Mouse (Mus musculus): Measurements from ENCODE around the gene Map3k12. TPM values are rescaled to one million over a fixed set of nuclear protein-coding genes. Genes with fewer than 3 reads are reported as not detected.
A peak's percentile ranks its signal among the peaks of the same experiment; 100 is the strongest.

Map3k12 gene
- total RNA-seq, 2 experiments from 2014 or later = 3.5 to 3.6 TPM

GRCm38 (mm10) chr15:102520416-102520815 lies 3.6 kb upstream of the Map3k12 start:
- intact Hi-C loops (cut with DNase I) = no loop called here
- no peak for DNase-seq

- DNase-seq = no peak
- intact Hi-C loops (cut with DNase I) = loop anchor here (5.0 kb wide), 1 partner anchor 272 kb away; no protein-coding TSS in a partner anchor
These were observed 2.6 kb upstream of the Map3k12 start for GRCm38 (mm10) chr15:102519211-102520141.

- intact Hi-C loops (cut with DNase I) = loop anchor here (1.0 to 5.0 kb wide), 2 partner anchors 49 to 272 kb away; partner anchors contain the start of gene Pcbp2
- DNase-seq = no peak
These were observed 2.0 kb upstream of the Map3k12 start for GRCm38 (mm10) chr15:102518859-102519201.

- DNase-seq = peak; percentile 97 to 98
- intact Hi-C loops (cut with DNase I) = loop anchor here (1.0 to 5.0 kb wide), 2 partner anchors 48 to 271 kb away; partner anchors contain the start of gene Pcbp2
These were observed 1.4 kb upstream of the Map3k12 start, which contains the start of gene Tarbp2 for GRCm38 (mm10) chr15:102517976-102518858. TSS of gene Tarbp2 (plus strand) at chr15:102518192.

GRCm38 (mm10) chr15:102517631-102517975 lies 739 bp upstream of the Map3k12 start:
- DNase-seq = no peak
- intact Hi-C loops (cut with DNase I) = loop anchor here (5.0 kb wide), 1 partner anchor 270 kb away; no protein-coding TSS in a partner anchor

- intact Hi-C loops (cut with DNase I) = loop anchor here (5.0 kb wide), 1 partner anchor 269 kb away; no protein-coding TSS in a partner anchor
- DNase-seq = peak in 1 of 2 experiments; percentile 33
These were observed 571 bp downstream of the Map3k12 start for GRCm38 (mm10) chr15:102516293-102516692.

GRCm38 (mm10) chr15:102515791-102516190 lies 1.1 kb downstream of the Map3k12 start:
- intact Hi-C loops (cut with DNase I) = loop anchor here (5.0 kb wide), 1 partner anchor 268 kb away; no protein-coding TSS in a partner anchor
- DNase-seq = no peak

GRCm38 (mm10) chr15:102515261-102515660 lies 1.6 kb downstream of the Map3k12 start:
- DNase-seq = no peak
- intact Hi-C loops (cut with DNase I) = loop anchor here (5.0 kb wide), 1 partner anchor 268 kb away; no protein-coding TSS in a partner anchor

GRCm38 (mm10) chr15:102513004-102513403 lies 3.9 kb downstream of the Map3k12 start:
- intact Hi-C loops (cut with DNase I) = loop anchor here (5.0 kb wide), 1 partner anchor 111 kb away; no protein-coding TSS in a partner anchor
- no peak for DNase-seq

GRCm38 (mm10) chr15:102512471-102512870 lies 4.4 kb downstream of the Map3k12 start:
- DNase-seq = no peak
- intact Hi-C loops (cut with DNase I) = loop anchor here (5.0 kb wide), 1 partner anchor 110 kb away; no protein-coding TSS in a partner anchor

GRCm38 (mm10) chr15:102512010-102512409 lies 4.9 kb downstream of the Map3k12 start:
- DNase-seq = no peak
- intact Hi-C loops (cut with DNase I) = loop anchor here (5.0 kb wide), 1 partner anchor 110 kb away; no protein-coding TSS in a partner anchor

GRCm38 (mm10) chr15:102511285-102511833 lies 5.5 kb downstream of the Map3k12 start:
- DNase-seq = no peak
- intact Hi-C loops (cut with DNase I) = loop anchor here (5.0 kb wide), 1 partner anchor 109 kb away; no protein-coding TSS in a partner anchor

GRCm38 (mm10) chr15:102510590-102511284 lies 6.1 kb downstream of the Map3k12 start:
- intact Hi-C loops (cut with DNase I) = loop anchor here (5.0 kb wide), 1 partner anchor 108 kb away; no protein-coding TSS in a partner anchor
- DNase-seq = peak; percentile 73 to 77

GRCm38 (mm10) chr15:102510110-102510509 lies 6.8 kb downstream of the Map3k12 start:
- intact Hi-C loops (cut with DNase I) = loop anchor here (5.0 kb wide), 1 partner anchor 108 kb away; no protein-coding TSS in a partner anchor
- DNase-seq = no peak

GRCm38 (mm10) chr15:102508336-102508735 lies 8.5 kb downstream of the Map3k12 start:
- intact Hi-C loops (cut with DNase I) = no loop called here
- no peak for DNase-seq

GRCm38 (mm10) chr15:102507561-102507960 lies 9.3 kb downstream of the Map3k12 start:
- no peak for DNase-seq
- intact Hi-C loops (cut with DNase I) = no loop called here

- no peak for DNase-seq
- intact Hi-C loops (cut with DNase I) = no loop called here
These were observed 10.0 kb downstream of the Map3k12 start for GRCm38 (mm10) chr15:102506864-102507263.

- DNase-seq = no peak
- intact Hi-C loops (cut with DNase I) = no loop called here
These were observed 10.4 kb downstream of the Map3k12 start for GRCm38 (mm10) chr15:102506464-102506830.

GRCm38 (mm10) chr15:102505770-102506463 lies 10.9 kb downstream of the Map3k12 start:
- intact Hi-C loops (cut with DNase I) = no loop called here
- DNase-seq = no peak
